Mouse (Mus musculus) neural tube, embryonic 12.5 days (tissue): ENCODE measurements at regions not wholly inside any gene's neighbourhood (a gene's known extent, or its start where the extent isn't known, plus 50 kb on each side); places are given as distances from the start of the nearest gene placed in this dataset.

Experiments used
- ATAC-seq: fragments of 200-750 bp; cut with Nextera tagmentation; 2 replicates; pipeline ENCODE4 v1.8.0; 2017; ENCODE audit warnings: low read depth, mild to moderate bottlenecking, moderate TSS enrichment, moderate library complexity; ENCODE audit not compliant: low FRiP score
- H3K27ac ChIP-seq: fragments of 300-500 bp; sonication (generic); 2 replicates; pipeline ENCODE4 v1.5.1; 2016
- H3K27me3 ChIP-seq: fragments of 300-500 bp; sonication (generic); replicated peaks from 2 replicates; pipeline ENCODE4 v1.6.1; 2016; ENCODE audit warnings: mild to moderate bottlenecking
- H3K36me3 ChIP-seq: fragments of 300-500 bp; sonication (generic); 2 replicates; pipeline ENCODE4 v1.6.1; 2016; ENCODE audit warnings: mild to moderate bottlenecking
- H3K4me1 ChIP-seq: fragments of 300-500 bp; sonication (generic); 2 replicates; pipeline ENCODE4 v1.6.1; 2016
- H3K4me2 ChIP-seq: fragments of 300-500 bp; sonication (generic); replicated peaks from 2 replicates; pipeline ENCODE4 v1.6.1; 2016; ENCODE audit warnings: mild to moderate bottlenecking
- H3K4me3 ChIP-seq: fragments of 300-500 bp; sonication (generic); 2 replicates; pipeline ENCODE4 v1.5.1; 2016
- H3K9ac ChIP-seq: fragments of 300-500 bp; sonication (generic); 2 replicates; pipeline ENCODE4 v1.6.1; 2016; ENCODE audit warnings: mild to moderate bottlenecking
- H3K9me3 ChIP-seq: fragments of 300-500 bp; sonication (generic); 2 replicates; pipeline ENCODE4 v1.6.1; 2016; ENCODE audit warnings: mild to moderate bottlenecking
- WGBS: fragments of 180-500 bp; shearing (Covaris S2); methylation state at CpG from one replicate; pipeline ENCODE4 v1.1.7; 2016; 5-methylcytosine and 5-hydroxymethylcytosine counted together

GRCm38 (mm10) chr10:12018281-12018680 lies 675.1 kb downstream of the Epm2a start:
- Histone ChIP-seq H3K4me2 (no peak overlapping the region), H3K9ac (no peak overlapping the region), H3K27ac (no peak overlapping the region), H3K9me3 (no peaks in the 10 kb centered on the region), H3K4me1 (no peaks in the 10 kb centered on the region), H3K27me3 (no peaks in the 10 kb centered on the region), H3K4me3 (no peak overlapping the region), H3K36me3 (no peaks in the 10 kb centered on the region)
- no peak for ATAC-seq
- 22% methylated on average over 5 of the region's 5 CpGs for WGBS

DNA sequence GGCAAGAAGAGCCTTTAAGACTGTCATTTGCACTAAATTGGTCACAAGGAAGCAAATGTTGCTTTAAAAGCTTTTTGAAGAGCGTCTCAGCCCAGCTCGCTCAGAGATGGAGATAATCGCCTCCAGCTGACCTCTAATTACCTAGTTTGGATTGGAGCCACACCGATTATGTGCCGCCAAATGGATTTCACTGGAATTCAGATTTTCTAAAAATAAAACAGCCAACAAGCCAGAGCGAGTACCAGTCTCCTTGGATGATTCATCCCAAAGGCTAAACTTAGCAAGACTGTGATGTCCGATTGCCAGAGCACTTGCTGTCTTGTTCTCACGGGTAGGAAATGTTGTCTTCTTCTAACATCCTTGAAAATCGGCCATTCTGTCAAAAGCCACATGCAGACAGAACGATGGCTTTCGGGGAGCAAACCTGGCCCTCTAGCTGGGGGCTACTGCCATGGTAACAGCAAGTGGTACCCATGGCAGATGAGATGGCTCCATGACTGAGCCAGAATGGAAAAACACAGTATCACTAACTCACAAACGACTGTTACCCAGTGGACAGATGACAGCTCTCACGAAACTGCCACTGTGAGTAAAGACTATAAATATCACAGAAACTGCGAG lies 676.1 kb downstream of the Epm2a start:
- 72% methylated on average over 14 of the region's 14 CpGs for WGBS
- H3K4me3 ChIP-seq: no peak overlapping the region
- H3K4me2 ChIP-seq: no peak overlapping the region
- no peaks in the 10 kb centered on the region for H3K27me3 ChIP-seq
- H3K4me1 ChIP-seq: no peaks in the 10 kb centered on the region
- ATAC-seq: no peak
- H3K36me3 ChIP-seq: no peaks in the 10 kb centered on the region
- no peaks in the 10 kb centered on the region for H3K9me3 ChIP-seq
- H3K27ac ChIP-seq: no peak overlapping the region
- no peak overlapping the region for H3K9ac ChIP-seq

DNA sequence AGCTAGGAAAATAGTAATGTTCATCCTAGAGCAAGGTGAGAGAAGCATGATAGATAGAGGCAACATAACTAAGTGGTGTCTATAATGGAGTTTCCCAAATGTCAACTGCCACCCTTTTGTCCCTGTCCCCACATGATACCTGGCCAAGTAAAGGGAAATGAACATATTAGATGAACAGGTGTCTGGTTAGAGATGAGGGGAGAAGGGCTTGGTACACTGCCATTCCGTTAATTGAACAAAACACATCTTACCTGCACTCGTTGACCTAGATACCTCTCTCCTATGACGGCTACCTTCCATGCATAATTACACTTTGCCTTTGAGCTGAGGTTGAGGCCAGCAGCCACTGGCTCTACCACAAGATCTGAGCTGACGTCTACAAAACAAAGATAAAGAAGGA lies 677.4 kb downstream of the Epm2a start:
- Histone ChIP-seq H3K4me1 (no peaks in the 10 kb centered on the region), H3K27me3 (no peaks in the 10 kb centered on the region), H3K9me3 (no peaks in the 10 kb centered on the region), H3K4me2 (no peak overlapping the region), H3K36me3 (no peaks in the 10 kb centered on the region), H3K4me3 (no peak overlapping the region), H3K27ac (no peak overlapping the region), H3K9ac (no peak overlapping the region)
- WGBS: 91% methylated on average over 4 of the region's 4 CpGs
- ATAC-seq: no peak

DNA sequence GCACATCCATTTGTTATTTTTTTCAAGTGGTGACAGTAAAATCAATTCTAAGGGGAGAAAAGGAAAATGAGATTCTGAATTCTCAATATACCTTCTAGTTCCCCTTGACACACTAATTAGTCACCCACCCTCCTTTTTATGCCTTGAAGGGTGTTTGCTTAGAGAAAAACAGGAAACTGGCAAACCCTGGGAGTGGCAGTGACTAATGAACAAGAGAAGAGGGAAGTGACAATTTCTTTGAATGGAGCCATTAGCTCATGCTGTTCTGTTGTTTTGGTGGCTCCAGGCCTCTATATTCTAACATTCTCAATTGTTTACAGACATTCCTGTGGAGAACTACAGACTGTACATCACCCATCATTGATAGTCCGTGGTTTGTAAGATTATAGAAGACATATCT lies 692.0 kb downstream of the Epm2a start:
- no peaks in the 10 kb centered on the region for H3K27me3 ChIP-seq
- H3K36me3 ChIP-seq: no peaks in the 10 kb centered on the region
- WGBS: 27% methylated on average over 1 of the region's 1 CpGs
- no peak overlapping the region for H3K4me2 ChIP-seq
- no peak overlapping the region for H3K27ac ChIP-seq
- ATAC-seq: no peak
- H3K4me3 ChIP-seq: no peak overlapping the region
- no peaks in the 10 kb centered on the region for H3K9me3 ChIP-seq
- no peak overlapping the region for H3K9ac ChIP-seq
- no peaks in the 10 kb centered on the region for H3K4me1 ChIP-seq

DNA sequence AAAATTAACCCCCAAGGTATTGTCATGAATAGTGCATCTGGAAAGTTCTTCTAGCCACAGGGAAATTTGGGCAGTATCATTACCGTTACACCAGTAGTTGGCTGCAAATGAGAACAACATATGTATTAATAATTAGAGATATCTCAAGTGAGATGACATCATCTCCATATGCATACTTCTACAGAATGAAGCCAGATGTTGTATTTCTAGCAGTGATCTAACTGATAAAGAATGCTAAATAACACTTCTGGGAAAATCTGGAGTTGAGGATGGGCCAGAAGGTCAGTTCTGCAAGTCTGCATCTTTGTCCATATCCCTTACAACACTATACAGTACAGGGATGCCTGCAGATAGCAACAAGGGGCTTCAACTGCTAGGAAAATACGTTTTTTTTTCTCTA lies 702.7 kb downstream of the Epm2a start:
- H3K9ac ChIP-seq: no peak overlapping the region
- no peaks in the 10 kb centered on the region for H3K27me3 ChIP-seq
- no peaks in the 10 kb centered on the region for H3K9me3 ChIP-seq
- H3K4me3 ChIP-seq: no peak overlapping the region
- WGBS: 59% methylated on average over 2 of the region's 2 CpGs
- no peak overlapping the region for H3K27ac ChIP-seq
- no peaks in the 10 kb centered on the region for H3K36me3 ChIP-seq
- no peak for ATAC-seq
- H3K4me2 ChIP-seq: no peak overlapping the region
- H3K4me1 ChIP-seq: no peaks in the 10 kb centered on the region

DNA sequence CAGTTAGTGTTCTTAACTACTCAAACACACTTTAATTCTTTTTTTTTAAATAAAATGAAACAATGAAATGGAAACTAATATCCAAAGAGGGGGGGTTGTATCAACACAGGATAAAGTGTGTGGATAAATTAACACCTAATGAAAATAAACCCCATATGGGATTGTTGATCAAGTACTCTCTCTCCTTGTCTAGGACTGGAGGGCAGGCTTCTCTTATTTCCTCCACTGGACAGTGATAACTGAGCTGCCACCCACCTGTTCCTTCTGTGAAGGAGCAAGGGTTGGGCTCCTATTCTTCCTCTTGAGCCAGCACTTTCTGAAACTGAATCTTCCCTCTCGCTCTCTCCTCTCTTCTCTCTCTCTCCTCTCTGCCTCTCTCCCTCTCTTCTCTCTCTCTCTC lies 716.5 kb downstream of the Epm2a start:
- H3K4me3 ChIP-seq: no peak overlapping the region
- no peaks in the 10 kb centered on the region for H3K9me3 ChIP-seq
- H3K36me3 ChIP-seq: no peaks in the 10 kb centered on the region
- WGBS: 86% methylated on average over 1 of the region's 1 CpGs
- no peak overlapping the region for H3K4me2 ChIP-seq
- H3K9ac ChIP-seq: no peak overlapping the region
- no peaks in the 10 kb centered on the region for H3K27me3 ChIP-seq
- ATAC-seq: no peak
- no peak overlapping the region for H3K27ac ChIP-seq
- no peaks in the 10 kb centered on the region for H3K4me1 ChIP-seq

DNA sequence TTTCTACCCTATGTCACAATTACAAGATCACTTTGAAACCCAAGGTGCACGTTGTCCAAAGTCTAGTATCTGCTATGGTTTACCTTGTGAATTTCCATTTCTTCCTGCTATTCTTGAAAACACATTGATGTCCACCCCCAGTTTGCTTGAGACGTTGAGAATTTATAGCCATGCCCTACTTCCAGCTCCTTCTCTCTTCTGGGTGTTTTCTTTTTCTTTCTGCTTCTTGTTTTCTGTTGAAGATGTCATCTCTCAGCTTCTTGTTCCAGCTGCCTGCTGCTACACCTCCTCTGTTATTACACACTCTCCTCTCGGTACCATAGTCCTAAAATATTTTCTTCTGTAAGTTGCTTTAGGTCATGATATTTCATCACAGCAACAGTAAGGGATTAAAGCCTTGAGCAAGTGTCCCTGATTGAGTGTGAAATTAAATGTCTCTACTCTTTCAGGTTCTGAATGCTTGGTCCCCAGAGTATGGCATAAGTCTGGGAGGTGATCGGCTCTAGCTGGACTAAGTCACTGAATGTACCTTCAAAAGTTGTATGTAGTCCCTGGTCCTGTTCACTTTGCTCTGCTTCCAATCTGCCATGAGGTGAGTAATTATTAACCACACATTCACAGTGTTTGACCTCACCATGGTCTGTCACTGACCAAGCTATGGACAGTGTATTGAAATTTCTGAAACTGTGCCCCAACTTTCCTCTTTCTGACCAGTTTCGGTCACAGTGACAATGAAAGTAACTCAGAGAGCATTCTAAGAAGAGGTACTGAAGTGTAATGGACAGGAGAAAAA lies 718.1 kb downstream of the Epm2a start:
- Histone ChIP-seq H3K4me3 (no peak overlapping the region), H3K36me3 (no peaks in the 10 kb centered on the region), H3K9ac (no peak overlapping the region), H3K4me1 (no peaks in the 10 kb centered on the region), H3K27me3 (no peaks in the 10 kb centered on the region), H3K27ac (no peak overlapping the region), H3K9me3 (no peaks in the 10 kb centered on the region), H3K4me2 (no peak overlapping the region)
- no peak for ATAC-seq
- 89% methylated on average over 5 of the region's 5 CpGs for WGBS

GRCm38 (mm10) chr10:12062302-12062701 lies 719.1 kb downstream of the Epm2a start:
- H3K4me1 ChIP-seq: no peaks in the 10 kb centered on the region
- no peaks in the 10 kb centered on the region for H3K36me3 ChIP-seq
- no peak overlapping the region for H3K4me3 ChIP-seq
- no peak overlapping the region for H3K27ac ChIP-seq
- ATAC-seq: no peak
- 79% methylated on average over 1 of the region's 1 CpGs for WGBS
- no peak overlapping the region for H3K9ac ChIP-seq
- no peak overlapping the region for H3K4me2 ChIP-seq
- no peaks in the 10 kb centered on the region for H3K9me3 ChIP-seq
- no peaks in the 10 kb centered on the region for H3K27me3 ChIP-seq

DNA sequence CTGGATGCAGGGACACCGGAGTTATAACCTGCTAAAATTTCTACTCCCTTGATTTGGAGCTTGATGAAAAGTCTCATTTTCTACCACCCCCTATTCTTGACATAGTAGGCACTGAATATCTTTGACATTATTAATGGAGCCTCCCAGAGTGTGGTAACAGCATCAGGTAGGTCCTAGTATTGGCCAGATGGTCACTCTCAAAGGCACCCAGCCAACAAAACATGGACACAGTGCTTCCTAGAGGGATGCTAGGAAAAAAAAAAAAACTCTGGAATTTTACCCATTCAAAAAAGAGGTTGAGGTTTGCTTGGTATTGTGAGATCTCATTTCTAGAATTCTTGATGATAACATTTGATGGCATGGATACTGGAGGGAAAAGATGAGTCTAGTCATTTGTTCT lies 740.8 kb downstream of the Epm2a start:
- Histone ChIP-seq H3K9ac (no peak overlapping the region), H3K4me2 (no peak overlapping the region), H3K9me3 (no peaks in the 10 kb centered on the region), H3K4me1 (no peaks in the 10 kb centered on the region), H3K27ac (no peak overlapping the region), H3K27me3 (no peaks in the 10 kb centered on the region), H3K4me3 (no peak overlapping the region), H3K36me3 (no peaks in the 10 kb centered on the region)
- 96% methylated on average over 1 of the region's 1 CpGs for WGBS
- no peak for ATAC-seq

DNA sequence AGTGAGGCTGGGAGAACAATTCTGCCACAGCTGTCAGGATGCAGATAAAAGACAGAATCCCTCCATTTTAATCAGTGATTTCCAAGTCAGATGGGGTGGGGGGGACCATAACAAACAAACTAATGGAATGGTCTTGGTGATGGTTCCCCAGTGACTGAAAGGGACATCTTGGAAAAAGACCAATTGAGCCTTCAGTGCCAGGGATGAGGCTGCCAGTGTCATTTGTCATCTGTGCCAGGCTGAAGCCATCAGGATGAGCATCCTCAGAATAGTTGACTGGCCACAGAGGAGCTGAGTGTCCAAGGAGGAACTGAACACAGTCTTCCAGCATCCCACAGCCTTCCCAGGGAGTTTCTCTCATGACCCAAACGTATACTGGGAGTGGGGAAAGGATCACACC lies 749.3 kb downstream of the Epm2a start:
- no peak for ATAC-seq
- WGBS: 62% methylated on average over 1 of the region's 1 CpGs
- no peaks in the 10 kb centered on the region for H3K36me3 ChIP-seq

GRCm38 (mm10) chr10:12096678-12097077 lies 753.5 kb downstream of the Epm2a start:
- Histone ChIP-seq H3K4me2 (no peak overlapping the region), H3K27me3 (no peaks in the 10 kb centered on the region), H3K9me3 (no peaks in the 10 kb centered on the region), H3K27ac (no peak overlapping the region), H3K9ac (no peak overlapping the region), H3K36me3 (no peaks in the 10 kb centered on the region), H3K4me3 (no peak overlapping the region), H3K4me1 (no peaks in the 10 kb centered on the region)
- ATAC-seq: no peak
- 88% methylated on average over 3 of the region's 3 CpGs for WGBS

More for the DNA sequence above, 749.3 kb downstream of the Epm2a start:
- Histone ChIP-seq H3K4me3 (no peak overlapping the region), H3K27me3 (no peaks in the 10 kb centered on the region), H3K27ac (no peak overlapping the region), H3K4me2 (no peak overlapping the region), H3K9me3 (no peaks in the 10 kb centered on the region), H3K4me1 (no peaks in the 10 kb centered on the region), H3K9ac (no peak overlapping the region)

DNA sequence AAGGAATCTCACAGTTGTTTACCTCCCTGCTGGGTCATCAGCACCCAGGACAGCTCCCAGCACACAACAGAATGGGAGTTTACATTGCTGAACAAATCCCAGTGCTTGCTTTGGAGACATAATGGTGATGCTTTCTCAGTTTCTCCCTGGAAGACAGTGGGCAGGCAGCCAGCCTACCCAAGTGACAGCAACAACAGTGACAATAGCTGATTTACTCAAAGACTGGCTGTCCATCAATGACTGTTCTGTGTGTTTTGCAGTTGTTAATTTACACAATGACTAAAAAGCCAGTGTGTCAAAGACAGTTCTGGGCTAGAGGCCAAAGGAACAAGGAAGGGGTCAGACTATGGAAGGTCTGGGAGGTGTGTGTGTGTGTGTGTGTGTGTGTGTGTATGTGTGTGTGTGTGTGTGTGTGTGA lies 762.2 kb downstream of the Utrn start:
- Histone ChIP-seq H3K9me3 (no peaks in the 10 kb centered on the region), H3K27ac (no peak overlapping the region)

DNA sequence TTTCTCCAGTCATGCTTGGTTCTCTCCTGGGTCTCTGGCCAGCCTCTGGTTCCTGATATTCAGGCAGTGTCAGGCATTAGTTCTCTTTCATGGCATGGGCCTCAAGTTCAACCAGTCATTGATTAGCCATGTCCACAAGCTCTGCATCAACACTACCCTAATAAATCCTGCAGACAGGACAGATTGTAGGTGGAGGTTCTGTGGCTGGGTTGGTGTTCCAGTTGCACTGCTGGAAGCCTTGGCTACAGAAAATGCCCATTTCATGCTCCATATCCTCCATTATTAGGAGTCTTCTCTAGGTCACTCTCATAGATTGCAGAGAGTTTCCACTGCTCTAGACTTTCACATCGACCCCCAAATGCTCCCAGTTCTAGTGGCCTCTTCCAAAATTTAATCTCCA lies 757.4 kb downstream of the Utrn start:
- no peak overlapping the region for H3K4me3 ChIP-seq
- H3K9ac ChIP-seq: no peak overlapping the region
- WGBS: 51% methylated on average over 1 of the region's 1 CpGs
- H3K36me3 ChIP-seq: no peaks in the 10 kb centered on the region
- no peak for ATAC-seq
- H3K4me1 ChIP-seq: no peaks in the 10 kb centered on the region
- H3K27me3 ChIP-seq: no peaks in the 10 kb centered on the region
- H3K27ac ChIP-seq: no peak overlapping the region
- no peaks in the 10 kb centered on the region for H3K9me3 ChIP-seq
- no peak overlapping the region for H3K4me2 ChIP-seq

More for the DNA sequence above, 762.2 kb downstream of the Utrn start:
- H3K9ac ChIP-seq: no peak overlapping the region
- ATAC-seq: peak; percentile 85
- H3K4me2 ChIP-seq: no peak overlapping the region
- no peaks in the 10 kb centered on the region for H3K27me3 ChIP-seq
- H3K4me3 ChIP-seq: no peak overlapping the region
- H3K4me1 ChIP-seq: no peaks in the 10 kb centered on the region
- H3K36me3 ChIP-seq: no peaks in the 10 kb centered on the region
